Mouse (Mus musculus) erythroid progenitor cell, adult 5-6 weeks (primary cell): Measurements from ENCODE around the gene Ap5z1. TPM values are rescaled to one million over a fixed set of nuclear protein-coding genes. Genes with fewer than 3 reads are reported as not detected.

ENCODE experiments used
- ATAC-seq: replicated peaks from 2 replicates; pipeline ENCODE4 v1.8.0; 2016; ENCODE audit warnings: moderate number of reproducible peaks, mild to moderate bottlenecking, moderate TSS enrichment, inconsistent platforms; ENCODE audit not compliant: poor library complexity, low FRiP score, severe bottlenecking
- total RNA-seq, 2 experiments: library from RNA; stranded (forward) in 1 of 2; stranded (reverse) in 1 of 2; fragments of 150-400 nt in 1 of 2; fragments of 186-747, 209-891 nt in 1 of 2; gene quantifications; 2 replicates each; pipeline versions ENCODE4 v1.2.3 to v1.2.4; 2015 to 2017; ENCODE audit warnings: low replicate concordance in 2 of 2

The Ap5z1 gene
- total RNA-seq (2015; ENCODE audit: low replicate concordance) (5.0 and 14.8 TPM in 2 replicates), total RNA-seq (2017; ENCODE audit: low replicate concordance) (2.6 and 10.1 TPM in 2 replicates)

- ATAC-seq = peak; percentile 97
These were observed at the start of gene Ap5z1 for GRCm38 (mm10) chr5:142463461-142464454. Ap5z1 (plus strand) TSS chr5:142463944.

- no peak for ATAC-seq
These were observed 48.3 kb upstream of the Ap5z1 start for GRCm38 (mm10) chr5:142415401-142415800.

GRCm38 (mm10) chr5:142416070-142416775 is 47.5 kb upstream of the Ap5z1 start:
- ATAC-seq = no peak

GRCm38 (mm10) chr5:142417104-142417503 is 46.6 kb upstream of the Ap5z1 start:
- ATAC-seq = no peak

- no peak for ATAC-seq
These were observed 45.9 kb upstream of the Ap5z1 start for GRCm38 (mm10) chr5:142417876-142418275.

GRCm38 (mm10) chr5:142418419-142418818 is 45.3 kb upstream of the Ap5z1 start:
- ATAC-seq = no peak

GRCm38 (mm10) chr5:142420317-142420716 is 43.4 kb upstream of the Ap5z1 start:
- no peak for ATAC-seq

GRCm38 (mm10) chr5:142420920-142421319 is 42.8 kb upstream of the Ap5z1 start:
- no peak for ATAC-seq

- ATAC-seq = no peak
These were observed 41.9 kb upstream of the Ap5z1 start for GRCm38 (mm10) chr5:142421886-142422285.

GRCm38 (mm10) chr5:142423141-142423540 is 40.6 kb upstream of the Ap5z1 start:
- no peak for ATAC-seq

- no peak for ATAC-seq
These were observed 40.0 kb upstream of the Ap5z1 start for GRCm38 (mm10) chr5:142423701-142424100.

GRCm38 (mm10) chr5:142424627-142425349 is 39.0 kb upstream of the Ap5z1 start:
- ATAC-seq = no peak

GRCm38 (mm10) chr5:142426476-142426875 is 37.3 kb upstream of the Ap5z1 start:
- no peak for ATAC-seq

- ATAC-seq = no peak
These were observed 35.9 kb upstream of the Ap5z1 start for GRCm38 (mm10) chr5:142427876-142428275.

- ATAC-seq = no peak
These were observed 35.1 kb upstream of the Ap5z1 start for GRCm38 (mm10) chr5:142428691-142429090.

GRCm38 (mm10) chr5:142431029-142431428 is 32.7 kb upstream of the Ap5z1 start:
- ATAC-seq = no peak

- ATAC-seq = no peak
These were observed 31.8 kb upstream of the Ap5z1 start for GRCm38 (mm10) chr5:142431811-142432434.

GRCm38 (mm10) chr5:142432695-142433094 is 31.0 kb upstream of the Ap5z1 start:
- ATAC-seq = no peak

GRCm38 (mm10) chr5:142434052-142434451 is 29.7 kb upstream of the Ap5z1 start:
- no peak for ATAC-seq

GRCm38 (mm10) chr5:142435736-142436135 is 28.0 kb upstream of the Ap5z1 start:
- ATAC-seq = no peak
